ENCODE assay signal across 10 mouse cellular contexts in genomic region chr11:35142698-35143360, GRCm38 (mm10). TPM values are rescaled to one million over a fixed set of nuclear protein-coding genes. Genes with fewer than 3 reads are reported as not detected.
DNase-seq lines count a peak whose midpoint lies in the region; ATAC-seq and TF ChIP-seq lines count a peak whose summit lies in the region.
"Had no signal": no experiment of that assay in that cellular context is flagged by ENCODE, and none has a peak within 500 bp of the region (broad histone marks: within the 10 kb centered on the region; RNA-seq: fewer than 3 reads in every experiment).

No protein-coding gene starts in this region.

- peak; percentile 63 for DNase-seq in kidney, postnatal 0 days (ENCODE audit: low spot score)
- no peak for DNase-seq in kidney, adult 8-10 months
- peak; percentile 50 to 59 for DNase-seq in cerebellum, adult 2 months
- DNase-seq in lung, postnatal 4 days: peak; percentile 36 to 72
- no peak for DNase-seq in spleen, adult 18-20 months
- DNase-seq in embryo, embryonic 10.5 days (ENCODE audit: low spot score): no peak
- DNase-seq in gastrocnemius, postnatal 14 days: no peak

- H3K36me3 ChIP-seq in kidney, postnatal 0 days (ENCODE audit: insufficient read depth, low read length): no peaks in the 10 kb centered on the region
- no peaks in the 10 kb centered on the region for H3K36me3 ChIP-seq in intestine, embryonic 16.5 days (ENCODE audit: control insufficient read depth, insufficient read depth, low read length)

- no peak overlapping the region for H3K4me3 ChIP-seq in kidney, postnatal 0 days (replicated peaks; ENCODE audit: low read depth, low read length)
- no peak overlapping the region for H3K4me3 ChIP-seq in cerebellum, adult 2 months (replicated peaks; ENCODE audit: insufficient read depth, low read depth, low read length)
- no peak overlapping the region for H3K4me3 ChIP-seq in intestine, embryonic 16.5 days (ENCODE audit: low read length)

- no peaks in the 10 kb centered on the region for H3K27me3 ChIP-seq in kidney, postnatal 0 days (ENCODE audit: insufficient read depth, low read length)
- H3K27me3 ChIP-seq in cerebellum, adult 2 months (ENCODE audit: control insufficient read depth, insufficient read depth, low read length): no peaks in the 10 kb centered on the region
- H3K27me3 ChIP-seq in intestine, embryonic 16.5 days (replicated peaks; ENCODE audit: control insufficient read depth, insufficient read depth, low read length): no peaks in the 10 kb centered on the region

- no peak for TF ChIP-seq CTCF in kidney, postnatal 0 days (IDR thresholded peaks at IDR 0.05; ENCODE audit: low read depth)
- TF ChIP-seq CTCF in cerebellum, adult 2 months (IDR thresholded peaks at IDR 0.05; ENCODE audit: borderline replicate concordance, insufficient read depth, low read depth, low read length): no peak

- WGBS in kidney, postnatal 0 days: 53% methylated on average over 7 of the region's 7 CpGs
- WGBS in cerebellum, adult 2 months: 36% methylated on average over 7 of the region's 7 CpGs
- WGBS in intestine, embryonic 16.5 days: 53% methylated on average over 7 of the region's 7 CpGs

- H3K27ac ChIP-seq in kidney, postnatal 0 days: no peak overlapping the region
- no peak overlapping the region for H3K27ac ChIP-seq in cerebellum, adult 2 months (ENCODE audit: insufficient read depth, low read length)
- 0 out of 2 replicates have a peak overlapping the region, but pooled peaks have one; percentile 11 for H3K27ac ChIP-seq in intestine, embryonic 16.5 days (ENCODE audit: low read length)
- H3K27ac ChIP-seq: macrophage had no signal

- no peak for TF ChIP-seq POLR2A in cerebellum, adult 2 months (IDR thresholded peaks at IDR 0.05; ENCODE audit: borderline replicate concordance, insufficient read depth, low read length)

- H3K9me3 ChIP-seq in kidney, postnatal 0 days (replicated peaks; ENCODE audit: low read length): no peaks in the 10 kb centered on the region
- no peaks in the 10 kb centered on the region for H3K9me3 ChIP-seq in intestine, embryonic 16.5 days (ENCODE audit: control insufficient read depth, low read length)

- no peak overlapping the region for H3K4me2 ChIP-seq in kidney, postnatal 0 days (ENCODE audit: low read length)
- H3K4me2 ChIP-seq in intestine, embryonic 16.5 days (ENCODE audit: low read depth, low read length): no peak overlapping the region

- ATAC-seq in kidney, postnatal 0 days (replicated peaks; ENCODE audit: low FRiP score, low read depth): peak; percentile 52; the same call in 1 of the 2 replicates
- peak; percentile 60; the same call in 1 of the 2 replicates for ATAC-seq in intestine, embryonic 16.5 days

- no peaks in the 10 kb centered on the region for H3K4me1 ChIP-seq in kidney, postnatal 0 days (replicated peaks; ENCODE audit: insufficient read depth, low read length)
- H3K4me1 ChIP-seq in cerebellum, adult 2 months (ENCODE audit: control insufficient read depth, insufficient read depth, low read length): peaks cover 22% of the 10 kb centered on the region
- 0 out of 2 replicates have a peak, but pooled peaks cover 4% of the 10 kb centered on the region for H3K4me1 ChIP-seq in intestine, embryonic 16.5 days (ENCODE audit: control insufficient read depth, insufficient read depth, low read length)

- intact Hi-C loops in gastrocnemius, postnatal 14 days (cut with DNase I; ENCODE audit: low total_unique reads): no loop called here

- no peak overlapping the region for H3K9ac ChIP-seq in kidney, postnatal 0 days (ENCODE audit: low read depth, low read length)
- H3K9ac ChIP-seq in intestine, embryonic 16.5 days (ENCODE audit: low read depth, low read length): no peak overlapping the region

RNA-seq across cellular contexts. Expression of gene Slit3, which starts 21.8 kb away (rescaled TPM):
- 6.6 and 6.7 TPM in 2 replicates for polyA plus RNA-seq in kidney, postnatal 0 days (2015; fragmentation: Nextera tagmentation; extraction: Ambion mirVana)
- 10.0 and 12.7 TPM in 2 replicates for polyA plus RNA-seq in cerebellum, adult 2 months (2012; rRNA removed)
- 5.8 and 5.9 TPM in 2 replicates for polyA plus RNA-seq in intestine, embryonic 16.5 days (2015; fragmentation: Nextera tagmentation; extraction: Ambion mirVana)
- total RNA-seq in gastrocnemius, postnatal 14 days (2021): 10 to 100 TPM; 11.0 to 12.1 TPM
- total RNA-seq: MEL had no signal
- polyA plus RNA-seq: macrophage had no signal

Comparison
In these comparisons a context has a peak if more than half of its experiments do, and no peak if none do; other contexts are left out.
1. DNase-seq: peak in kidney, postnatal 0 days (single experiment), cerebellum, adult 2 months (2 of 2) and lung, postnatal 4 days (2 of 2); none in kidney, adult 8-10 months (0 of 2), spleen, adult 18-20 months (0 of 2), embryo, embryonic 10.5 days (single experiment) and gastrocnemius, postnatal 14 days (single experiment).